Mouse (Mus musculus) spleen, adult 2 months (tissue): ENCODE measurements around the gene Scn11a.

Experiments
- CTCF ChIP-seq: fragments of 200-500 bp; IDR thresholded peaks from 2 replicates; pipeline ENCODE4 v1.5.1; 2011; ENCODE audit warnings: mild to moderate bottlenecking, inconsistent platforms; ENCODE audit not compliant: insufficient read depth, insufficient read length, insufficient replicate concordance; ENCODE audit errors: extremely low read depth
- POLR2A ChIP-seq: fragments of 200-500 bp; IDR thresholded peaks from 2 replicates; pipeline ENCODE4 v1.6.1; 2011; ENCODE audit warnings: low read depth, low read length, inconsistent platforms

- TF ChIP-seq POLR2A (no peak), CTCF (no peak)
These were observed 106.0 kb downstream of the Scn11a start, which contains the start of gene Scn10a for GRCm38 (mm10) chr9:119719222-119719621.
